Mouse (Mus musculus): ENCODE data around the gene Ctsl. TPM values are rescaled to one million over a fixed set of nuclear protein-coding genes. Genes with fewer than 3 reads are reported as not detected.

The Ctsl gene
- polyA plus RNA-seq, 1 experiment from 2014 or later, result 130 TPM

- Histone ChIP-seq H3K9me3 (ENCODE audit: control insufficient read depth, low read length) (no peaks in the 10 kb centered on the region), H3K27me3 (ENCODE audit: control insufficient read depth, insufficient read depth, low read length) (no peaks in the 10 kb centered on the region), H3K27ac (replicated peaks; ENCODE audit: low read depth, low read length) (no peak overlapping the region), H3K4me2 (ENCODE audit: low read length) (peak overlapping the region; percentile 76), H3K9ac (replicated peaks; ENCODE audit: low read length) (peak overlapping the region; percentile 56), H3K4me3 (replicated peaks; ENCODE audit: low read depth, low read length) (peak overlapping the region; percentile 47), H3K36me3 (ENCODE audit: control insufficient read depth, insufficient read depth, low read length) (no peaks in the 10 kb centered on the region), H3K4me1 (ENCODE audit: control insufficient read depth, insufficient read depth, low read length) (no peaks in the 10 kb centered on the region)
- DNase-seq (peak; percentile 61), ATAC-seq (ENCODE audit: low FRiP score, low TSS enrichment) (peak; percentile 73)
- 3% methylated on average over 9 of the region's 9 CpGs for WGBS
Observed at GRCm38 (mm10) chr13:64344082-64344501, 26.6 kb downstream of the Ctsl start.

- H3K27me3 ChIP-seq (ENCODE audit: control insufficient read depth, insufficient read depth, low read length), result no peaks in the 10 kb centered on the region
- H3K9ac ChIP-seq (replicated peaks; ENCODE audit: low read length), result peak overlapping the region; percentile 56
- ATAC-seq (ENCODE audit: low FRiP score, low TSS enrichment), result no peak; the same call in 1 of the 2 replicates
- 27% methylated on average over 10 of the region's 10 CpGs for WGBS
- no peak overlapping the region for H3K27ac ChIP-seq (replicated peaks; ENCODE audit: low read depth, low read length)
- H3K36me3 ChIP-seq (ENCODE audit: control insufficient read depth, insufficient read depth, low read length), result no peaks in the 10 kb centered on the region
- no peaks in the 10 kb centered on the region for H3K9me3 ChIP-seq (ENCODE audit: control insufficient read depth, low read length)
- DNase-seq, result peak; percentile 21
- peak overlapping the region; percentile 47 for H3K4me3 ChIP-seq (replicated peaks; ENCODE audit: low read depth, low read length)
- H3K4me1 ChIP-seq (ENCODE audit: control insufficient read depth, insufficient read depth, low read length), result no peaks in the 10 kb centered on the region
- peak overlapping the region; percentile 76 for H3K4me2 ChIP-seq (ENCODE audit: low read length)
Observed at GRCm38 (mm10) chr13:64343598-64343997, 27.1 kb downstream of the Ctsl start.

- WGBS, result 69% methylated on average over 4 of the region's 4 CpGs
- H3K4me3 ChIP-seq (replicated peaks; ENCODE audit: low read depth, low read length), result no peak overlapping the region
- no peak for DNase-seq
- no peaks in the 10 kb centered on the region for H3K27me3 ChIP-seq (ENCODE audit: control insufficient read depth, insufficient read depth, low read length)
- no peak overlapping the region for H3K9ac ChIP-seq (replicated peaks; ENCODE audit: low read length)
- H3K4me2 ChIP-seq (ENCODE audit: low read length), result no peak overlapping the region
- H3K4me1 ChIP-seq (ENCODE audit: control insufficient read depth, insufficient read depth, low read length), result no peaks in the 10 kb centered on the region
- no peak overlapping the region for H3K27ac ChIP-seq (replicated peaks; ENCODE audit: low read depth, low read length)
- no peaks in the 10 kb centered on the region for H3K36me3 ChIP-seq (ENCODE audit: control insufficient read depth, insufficient read depth, low read length)
- ATAC-seq (ENCODE audit: low FRiP score, low TSS enrichment), result no peak
- H3K9me3 ChIP-seq (ENCODE audit: control insufficient read depth, low read length), result no peaks in the 10 kb centered on the region
Observed at GRCm38 (mm10) chr13:64335546-64336132, 35.1 kb downstream of the Ctsl start.

- Histone ChIP-seq H3K36me3 (ENCODE audit: control insufficient read depth, insufficient read depth, low read length) (no peaks in the 10 kb centered on the region), H3K9ac (replicated peaks; ENCODE audit: low read length) (no peak overlapping the region), H3K27me3 (ENCODE audit: control insufficient read depth, insufficient read depth, low read length) (no peaks in the 10 kb centered on the region), H3K27ac (replicated peaks; ENCODE audit: low read depth, low read length) (no peak overlapping the region), H3K4me3 (replicated peaks; ENCODE audit: low read depth, low read length) (no peak overlapping the region), H3K9me3 (ENCODE audit: control insufficient read depth, low read length) (no peaks in the 10 kb centered on the region), H3K4me1 (ENCODE audit: control insufficient read depth, insufficient read depth, low read length) (no peaks in the 10 kb centered on the region), H3K4me2 (ENCODE audit: low read length) (no peak overlapping the region)
- 93% methylated on average over 3 of the region's 3 CpGs for WGBS
- ATAC-seq (ENCODE audit: low FRiP score, low TSS enrichment) (no peak), DNase-seq (no peak)
Observed at GRCm38 (mm10) chr13:64333102-64333501, 37.6 kb downstream of the Ctsl start.

- 84% methylated on average over 6 of the region's 6 CpGs for WGBS
- no peak for DNase-seq
- Histone ChIP-seq H3K4me2 (ENCODE audit: low read length) (no peak overlapping the region), H3K27ac (replicated peaks; ENCODE audit: low read depth, low read length) (no peak overlapping the region), H3K4me3 (replicated peaks; ENCODE audit: low read depth, low read length) (no peak overlapping the region), H3K9me3 (ENCODE audit: control insufficient read depth, low read length) (no peaks in the 10 kb centered on the region), H3K9ac (replicated peaks; ENCODE audit: low read length) (no peak overlapping the region), H3K4me1 (ENCODE audit: control insufficient read depth, insufficient read depth, low read length) (no peaks in the 10 kb centered on the region), H3K36me3 (ENCODE audit: control insufficient read depth, insufficient read depth, low read length) (no peaks in the 10 kb centered on the region), H3K27me3 (ENCODE audit: control insufficient read depth, insufficient read depth, low read length) (no peaks in the 10 kb centered on the region)
- ATAC-seq (ENCODE audit: low FRiP score, low TSS enrichment), result no peak
Observed at GRCm38 (mm10) chr13:64332321-64332720, 38.4 kb downstream of the Ctsl start.

- 86% methylated on average over 8 of the region's 8 CpGs for WGBS
- Histone ChIP-seq H3K27me3 (ENCODE audit: control insufficient read depth, insufficient read depth, low read length) (no peaks in the 10 kb centered on the region), H3K4me2 (ENCODE audit: low read length) (no peak overlapping the region), H3K27ac (replicated peaks; ENCODE audit: low read depth, low read length) (no peak overlapping the region), H3K4me1 (ENCODE audit: control insufficient read depth, insufficient read depth, low read length) (no peaks in the 10 kb centered on the region), H3K36me3 (ENCODE audit: control insufficient read depth, insufficient read depth, low read length) (no peaks in the 10 kb centered on the region), H3K4me3 (replicated peaks; ENCODE audit: low read depth, low read length) (no peak overlapping the region), H3K9me3 (ENCODE audit: control insufficient read depth, low read length) (no peaks in the 10 kb centered on the region), H3K9ac (replicated peaks; ENCODE audit: low read length) (no peak overlapping the region)
- no peak for ATAC-seq (ENCODE audit: low FRiP score, low TSS enrichment)
- DNase-seq, result no peak
Observed at GRCm38 (mm10) chr13:64322561-64323281, 48.0 kb downstream of the Ctsl start.

- Histone ChIP-seq H3K9ac (replicated peaks; ENCODE audit: low read length) (no peak overlapping the region), H3K4me3 (replicated peaks; ENCODE audit: low read depth, low read length) (no peak overlapping the region), H3K36me3 (ENCODE audit: control insufficient read depth, insufficient read depth, low read length) (no peaks in the 10 kb centered on the region), H3K4me2 (ENCODE audit: low read length) (no peak overlapping the region), H3K9me3 (ENCODE audit: control insufficient read depth, low read length) (no peaks in the 10 kb centered on the region), H3K27ac (replicated peaks; ENCODE audit: low read depth, low read length) (no peak overlapping the region), H3K27me3 (ENCODE audit: control insufficient read depth, insufficient read depth, low read length) (no peaks in the 10 kb centered on the region), H3K4me1 (ENCODE audit: control insufficient read depth, insufficient read depth, low read length) (no peaks in the 10 kb centered on the region)
- WGBS, result 84% methylated on average over 8 of the region's 8 CpGs
- DNase-seq, result no peak
- no peak for ATAC-seq (ENCODE audit: low FRiP score, low TSS enrichment)
Observed at GRCm38 (mm10) chr13:64320334-64320733, 50.4 kb downstream of the Ctsl start.

- Histone ChIP-seq H3K27me3 (ENCODE audit: control insufficient read depth, insufficient read depth, low read length) (no peaks in the 10 kb centered on the region), H3K4me3 (replicated peaks; ENCODE audit: low read depth, low read length) (no peak overlapping the region), H3K36me3 (ENCODE audit: control insufficient read depth, insufficient read depth, low read length) (no peaks in the 10 kb centered on the region), H3K9ac (replicated peaks; ENCODE audit: low read length) (no peak overlapping the region), H3K9me3 (ENCODE audit: control insufficient read depth, low read length) (no peaks in the 10 kb centered on the region), H3K27ac (replicated peaks; ENCODE audit: low read depth, low read length) (no peak overlapping the region), H3K4me2 (ENCODE audit: low read length) (no peak overlapping the region), H3K4me1 (ENCODE audit: control insufficient read depth, insufficient read depth, low read length) (no peaks in the 10 kb centered on the region)
- DNase-seq (no peak), ATAC-seq (ENCODE audit: low FRiP score, low TSS enrichment) (no peak)
Observed at GRCm38 (mm10) chr13:64319782-64320181, 50.9 kb downstream of the Ctsl start.

GRCm38 (mm10) chr13:64318355-64318754 is 52.3 kb downstream of the Ctsl start:
- no peak for ATAC-seq (ENCODE audit: low FRiP score, low TSS enrichment)
- WGBS, result 57% methylated on average over 2 of the region's 2 CpGs
- Histone ChIP-seq H3K36me3 (ENCODE audit: control insufficient read depth, insufficient read depth, low read length) (no peaks in the 10 kb centered on the region), H3K9ac (replicated peaks; ENCODE audit: low read length) (no peak overlapping the region), H3K4me3 (replicated peaks; ENCODE audit: low read depth, low read length) (no peak overlapping the region), H3K4me1 (ENCODE audit: control insufficient read depth, insufficient read depth, low read length) (no peaks in the 10 kb centered on the region), H3K27me3 (ENCODE audit: control insufficient read depth, insufficient read depth, low read length) (no peaks in the 10 kb centered on the region), H3K4me2 (ENCODE audit: low read length) (no peak overlapping the region), H3K27ac (replicated peaks; ENCODE audit: low read depth, low read length) (no peak overlapping the region), H3K9me3 (ENCODE audit: control insufficient read depth, low read length) (no peaks in the 10 kb centered on the region)
- DNase-seq, result no peak

Measured in midbrain, embryonic 14.5 days (tissue).